Mouse (Mus musculus) brown adipose tissue, adult 24 weeks (tissue): ENCODE measurements around the gene Zscan21. TPM values are rescaled to one million over a fixed set of nuclear protein-coding genes. Genes with fewer than 3 reads are reported as not detected.
A peak's percentile ranks its signal among the peaks of the same experiment; 100 is the strongest.

Experiments used
- H3K27ac ChIP-seq: fragments of 200-500 bp; replicated peaks from 2 replicates; pipeline ENCODE4 v1.5.1; 2012; ENCODE audit warnings: low read depth, mild to moderate bottlenecking, low read length
- H3K4me1 ChIP-seq: fragments of 200-500 bp; 2 replicates; pipeline ENCODE4 v1.6.1; 2012; ENCODE audit warnings: low read length, mixed read lengths; ENCODE audit not compliant: control insufficient read depth, insufficient read depth, insufficient read length
- H3K4me3 ChIP-seq: fragments of 200-500 bp; 2 replicates; pipeline ENCODE4 v1.5.1; 2012; ENCODE audit warnings: low read depth, mild to moderate bottlenecking, low read length, moderate library complexity; ENCODE audit not compliant: insufficient read depth
- polyA plus RNA-seq: library from polyadenylated mRNA; stranded (reverse); fragments of >200 nt; gene quantifications from 2 replicates; pipeline ENCODE4 v1.2.4, GENCODE M21; 2012; ENCODE audit not compliant: missing spikeins, insufficient read depth, insufficient read length

Gene Zscan21
- polyA plus RNA-seq, 1 experiment, result 7.5 TPM

- Histone ChIP-seq H3K4me3 (peak within 1 kb of the TSS; percentile 83), H3K4me1 (peaks cover 2% of the 10 kb centered on the region; the same call in 1 of the 2 replicates), H3K27ac (peak within 1 kb of the TSS; percentile 53)
Measured at GRCm38 (mm10) chr5:138160842-138161665, 44.4 kb downstream of the Zscan21 start, which contains the start of gene Cops6. Gene Cops6, plus strand, starts transcription at chr5:138161071.

DNA sequence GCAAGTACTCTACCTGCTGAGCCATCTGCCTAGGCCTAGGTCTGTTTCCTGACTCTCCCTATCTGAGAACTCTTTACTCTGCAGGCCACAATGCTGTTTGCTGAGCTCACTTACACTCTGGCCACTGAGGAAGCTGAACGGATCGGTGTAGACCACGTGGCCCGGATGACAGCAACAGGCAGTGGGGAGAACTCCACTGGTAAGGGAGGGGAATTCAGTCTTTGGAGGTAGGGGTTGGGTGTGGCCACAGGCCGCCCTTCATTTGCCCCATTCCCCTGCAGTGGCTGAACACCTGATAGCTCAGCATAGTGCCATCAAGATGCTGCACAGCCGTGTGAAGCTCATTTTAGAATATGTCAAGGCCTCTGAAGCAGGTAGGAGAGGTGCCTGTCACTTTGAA is 46.3 kb downstream of the Zscan21 start:
- Histone ChIP-seq H3K4me1 (peaks cover 2% of the 10 kb centered on the region; the same call in 1 of the 2 replicates), H3K27ac (no peak overlapping the region), H3K4me3 (no peak overlapping the region)

DNA sequence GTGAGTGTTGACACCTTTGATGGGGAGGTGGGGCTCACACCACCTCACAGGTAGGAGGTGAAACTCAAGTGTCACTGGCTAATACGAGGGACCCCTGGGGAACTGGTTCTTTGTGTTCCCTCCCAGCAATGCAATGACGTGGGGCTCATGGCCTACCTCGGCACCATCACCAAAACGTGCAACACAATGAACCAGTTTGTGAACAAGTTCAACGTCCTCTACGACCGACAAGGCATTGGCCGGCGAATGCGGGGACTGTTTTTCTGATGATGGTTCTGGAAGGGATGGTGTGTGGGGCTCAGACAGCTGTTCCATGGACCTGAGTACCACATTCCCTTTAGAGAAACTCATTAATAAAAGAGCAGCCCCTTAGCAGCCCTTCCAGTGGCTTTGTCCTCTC is 46.9 kb downstream of the Zscan21 start:
- no peak overlapping the region for H3K4me3 ChIP-seq
- H3K4me1 ChIP-seq, result peaks cover 2% of the 10 kb centered on the region; the same call in 1 of the 2 replicates
- H3K27ac ChIP-seq, result no peak overlapping the region

GRCm38 (mm10) chr5:138165594-138165993 is 48.9 kb downstream of the Zscan21 start:
- no peak overlapping the region for H3K4me3 ChIP-seq
- no peak overlapping the region for H3K27ac ChIP-seq

GRCm38 (mm10) chr5:138170936-138171561 is 54.3 kb downstream of the Zscan21 start:
- peaks cover 3% of the 10 kb centered on the region; the same call in 1 of the 2 replicates for H3K4me1 ChIP-seq
- H3K27ac ChIP-seq, result peak overlapping the region; percentile 90
- H3K4me3 ChIP-seq, result peak overlapping the region; percentile 78

More at GRCm38 (mm10) chr5:138165594-138165993, 48.9 kb downstream of the Zscan21 start:
- peaks cover 2% of the 10 kb centered on the region; the same call in 1 of the 2 replicates for H3K4me1 ChIP-seq

DNA sequence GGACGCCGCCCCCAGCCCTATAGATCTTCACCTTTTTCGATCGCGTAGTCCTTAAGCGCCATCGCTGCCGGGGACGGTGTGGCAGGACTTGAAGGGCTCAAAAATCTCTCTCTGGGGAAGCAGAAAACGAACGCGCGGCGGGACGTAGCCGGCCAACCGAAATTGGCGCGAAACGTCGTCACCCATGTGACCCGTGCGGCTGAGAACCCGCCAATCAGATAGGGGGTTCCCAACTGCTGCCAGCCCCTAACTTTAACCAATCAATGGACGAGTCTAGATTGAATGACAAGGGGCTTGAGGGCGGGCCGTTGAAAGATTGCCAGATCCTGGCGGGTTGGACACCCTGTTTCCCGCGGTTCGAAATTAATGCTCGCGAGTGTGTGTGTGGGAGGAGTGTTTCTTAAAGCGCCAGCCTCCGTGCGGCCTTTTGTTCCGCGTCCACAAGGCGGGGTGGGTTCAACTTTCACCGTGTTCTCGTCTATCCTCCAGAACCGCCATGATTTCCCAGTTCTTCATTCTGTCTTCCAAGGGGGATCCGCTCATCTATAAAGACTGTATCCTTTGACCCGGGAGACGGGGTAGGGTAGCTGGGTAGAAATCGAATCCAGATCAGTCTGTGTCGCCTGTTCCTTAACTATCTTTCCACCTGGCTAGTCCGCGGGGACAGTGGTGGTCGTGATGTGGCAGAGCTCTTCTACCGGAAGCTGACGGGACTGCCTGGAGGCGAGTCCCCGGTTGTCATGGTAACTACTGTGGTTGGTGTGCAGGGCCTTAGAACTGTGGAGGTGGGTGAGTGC is 55.2 kb downstream of the Zscan21 start, which contains the start of the genes Ap4m1 and Mcm7:
TSS of gene Ap4m1 (plus strand) at position 308 of the 797 bp plus-strand sequence.
TSS of gene Mcm7 (minus strand) at position 728 of the 797 bp plus-strand sequence.
- H3K4me1 ChIP-seq, result peaks cover 3% of the 10 kb centered on the region; the same call in 1 of the 2 replicates
- peak within 1 kb of the TSS; percentile 82 for H3K4me3 ChIP-seq
- peak within 1 kb of the TSS; percentile 90 for H3K27ac ChIP-seq

DNA sequence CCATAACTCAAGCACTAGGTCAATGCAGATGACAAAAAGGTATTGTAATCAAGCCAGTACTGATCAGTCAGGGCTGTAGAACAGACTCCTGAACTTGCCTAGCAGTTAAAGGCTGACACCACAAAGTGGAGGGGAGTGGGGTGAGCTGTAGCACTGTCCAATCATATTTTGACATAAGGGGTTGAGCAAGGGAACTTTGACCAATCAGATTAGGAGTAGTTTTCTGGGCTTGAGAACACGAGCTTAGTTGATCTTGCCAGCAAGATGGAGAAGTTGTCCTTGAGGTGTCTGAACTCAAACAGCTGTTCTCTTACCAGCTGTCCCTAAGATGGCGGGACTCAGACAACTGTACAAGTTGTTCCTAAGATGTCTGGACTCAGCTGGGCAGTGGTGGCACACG is 56.5 kb downstream of the Zscan21 start:
- H3K27ac ChIP-seq, result no peak overlapping the region
- H3K4me3 ChIP-seq, result no peak overlapping the region
- H3K4me1 ChIP-seq, result peaks cover 3% of the 10 kb centered on the region; the same call in 1 of the 2 replicates

Other genes starting within 250 kb of the Zscan21 start
- gene Pilrb2, start 245.1 kb upstream of the Zscan21 start, polyA plus RNA-seq, result 2.5 and 5.5 TPM in 2 replicates
- not detected in 2 replicates for gene Cyp3a13, start 195.3 kb upstream of the Zscan21 start, polyA plus RNA-seq
- 0.24 TPM in 1 of 2 replicates, not detected in the other for gene Gjc3, start 153.8 kb upstream of the Zscan21 start, polyA plus RNA-seq
- gene Azgp1, start 135.4 kb upstream of the Zscan21 start, polyA plus RNA-seq, result 2.9 TPM in 1 of 2 replicates, not detected in the other
- gene Smok3a, start 95.6 kb upstream of the Zscan21 start, polyA plus RNA-seq, result not detected in 2 replicates
- gene Smok3b, start 95.5 kb upstream of the Zscan21 start, polyA plus RNA-seq, result not detected in 2 replicates
- gene Smok3c, start 63.7 kb upstream of the Zscan21 start, polyA plus RNA-seq, result not detected in 2 replicates
- gene Zkscan1, start 31.8 kb upstream of the Zscan21 start, polyA plus RNA-seq, result 7.2 and 9.4 TPM in 2 replicates
- gene Zfp113, start 38.8 kb downstream of the Zscan21 start, polyA plus RNA-seq, result 6.6 and 6.8 TPM in 2 replicates
- gene Cops6, start 44.2 kb downstream of the Zscan21 start, polyA plus RNA-seq, result 150 and 170 TPM in 2 replicates
- gene Ap4m1, start 55.1 kb downstream of the Zscan21 start, polyA plus RNA-seq, result 12.0 and 12.4 TPM in 2 replicates
- 8.5 and 10.4 TPM in 2 replicates for gene Mcm7, start 55.5 kb downstream of the Zscan21 start, polyA plus RNA-seq
- gene Taf6, start 70.5 kb downstream of the Zscan21 start, polyA plus RNA-seq, result 18.0 and 22.4 TPM in 2 replicates
- gene Cnpy4, start 70.6 kb downstream of the Zscan21 start, polyA plus RNA-seq, result 8.0 and 11.0 TPM in 2 replicates
- gene Mblac1, start 77.4 kb downstream of the Zscan21 start, polyA plus RNA-seq, result 4.6 and 5.8 TPM in 2 replicates
- not detected in 2 replicates for gene Nxpe5, start 109.0 kb downstream of the Zscan21 start, polyA plus RNA-seq
- gene Lamtor4, start 138.6 kb downstream of the Zscan21 start, polyA plus RNA-seq, result 102 and 115 TPM in 2 replicates
- 5.1 and 7.1 TPM in 2 replicates for gene BC037034, start 147.1 kb downstream of the Zscan21 start, polyA plus RNA-seq
- gene Gal3st4, start 155.9 kb downstream of the Zscan21 start, polyA plus RNA-seq, result not detected in 2 replicates
- not detected in 2 replicates for gene Gm43720, start 163.1 kb downstream of the Zscan21 start, polyA plus RNA-seq
- gene Gpc2, start 163.1 kb downstream of the Zscan21 start, polyA plus RNA-seq, result not detected in 2 replicates
- not detected in 2 replicates for gene Stag3, start 163.3 kb downstream of the Zscan21 start, polyA plus RNA-seq
- gene Pvrig, start 225.1 kb downstream of the Zscan21 start, polyA plus RNA-seq, result not detected in 2 replicates